Mouse (Mus musculus) CH12.LX (cell line): ENCODE measurements at regions not wholly inside any gene's neighbourhood (a gene's known extent, or its start where the extent isn't known, plus 50 kb on each side); places are given as distances from the start of the nearest gene placed in this dataset.

Experiments used
- CTCF ChIP-seq, 2 experiments: IDR thresholded peaks in 1 of 2; conservative IDR thresholded peaks in 1 of 2; 2 replicates each; pipeline ENCODE4 v1.5.1; 2011 to 2012; ENCODE audit warnings: low read depth in 2 of 2, low read length in 2 of 2, improper control_type of control experiment in 1 of 2, inconsistent platforms in 1 of 2, mild to moderate bottlenecking in 1 of 2, moderate library complexity in 1 of 2
- EP300 ChIP-seq: IDR thresholded peaks from 2 replicates; pipeline ENCODE4 v1.6.1; 2011; ENCODE audit warnings: low read length, improper control_type of control experiment
- GABPA ChIP-seq: IDR thresholded peaks from 2 replicates; pipeline ENCODE4 v1.6.1; 2012; ENCODE audit warnings: low read depth, low read length, improper control_type of control experiment, inconsistent platforms; ENCODE audit not compliant: insufficient replicate concordance
- HCFC1 ChIP-seq: IDR thresholded peaks from 2 replicates; pipeline ENCODE4 v1.6.1; 2012; ENCODE audit warnings: low read depth, mild to moderate bottlenecking, inconsistent platforms, low read length, improper control_type of control experiment
- MYC ChIP-seq: IDR thresholded peaks from 2 replicates; pipeline ENCODE4 v1.6.1; 2011; ENCODE audit warnings: low read depth, mild to moderate bottlenecking, improper control_type of control experiment, low read length
- NELFE ChIP-seq: IDR thresholded peaks from 2 replicates; pipeline ENCODE4 v1.6.1; 2011; ENCODE audit warnings: low read depth, low read length, improper control_type of control experiment
- POLR2A ChIP-seq: IDR thresholded peaks from 2 replicates; pipeline ENCODE4 v1.6.1; 2011; ENCODE audit warnings: low read depth, mild to moderate bottlenecking, improper control_type of control experiment, low read length
- POLR2AphosphoS2 ChIP-seq: IDR thresholded peaks from 2 replicates; pipeline ENCODE4 v1.6.1; 2011; ENCODE audit warnings: low read depth, low read length, improper control_type of control experiment
- SIN3A ChIP-seq: IDR thresholded peaks from 2 replicates; pipeline ENCODE4 v1.6.1; 2012; ENCODE audit warnings: low read length, improper control_type of control experiment, inconsistent platforms
- UBTF ChIP-seq: IDR thresholded peaks from 2 replicates; pipeline ENCODE4 v1.6.1; 2012; ENCODE audit warnings: low read depth, mild to moderate bottlenecking, inconsistent platforms, low read length, improper control_type of control experiment, moderate library complexity
- ZNF384 ChIP-seq: IDR thresholded peaks from 2 replicates; pipeline ENCODE4 v1.6.1; 2012; ENCODE audit warnings: low read depth, low read length, improper control_type of control experiment, inconsistent platforms

DNA sequence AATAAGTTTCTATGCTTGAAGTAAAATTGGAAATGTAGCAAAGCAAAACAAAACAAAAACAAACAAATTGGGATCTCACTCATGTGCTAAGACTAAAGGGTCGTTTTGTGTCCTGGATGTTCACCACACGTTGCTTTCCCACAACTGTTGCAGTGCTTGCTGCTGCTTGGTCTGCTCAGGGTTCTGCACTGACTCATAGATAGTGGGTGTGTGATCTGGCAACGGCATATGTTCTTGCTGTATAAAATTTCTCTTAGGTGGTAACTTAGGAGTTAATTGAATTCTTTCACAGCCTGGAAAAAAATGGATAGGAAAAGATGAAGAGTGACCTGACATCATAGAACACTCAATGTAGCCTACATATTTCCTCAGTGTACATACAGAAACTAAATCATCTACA lies 505.9 kb upstream of the Zeb2 start:
- TF ChIP-seq POLR2A, result no peak
- no peak for TF ChIP-seq CTCF (conservative IDR thresholded peaks at IDR 0.05 in 1 of 2, IDR thresholded peaks at IDR 0.05 in 1 of 2; ENCODE audit: low read depth in 2 of 2, low read length in 2 of 2)
- no peak for TF ChIP-seq MYC
- TF ChIP-seq POLR2AphosphoS2, result no peak
- no peak for TF ChIP-seq HCFC1
- TF ChIP-seq GABPA, result no peak
- no peak for TF ChIP-seq SIN3A
- TF ChIP-seq EP300, result no peak
- TF ChIP-seq ZNF384, result no peak
- TF ChIP-seq NELFE, result no peak
- TF ChIP-seq UBTF, result no peak
